Mouse (Mus musculus): Measurements from ENCODE around the gene 1700057G04Rik. TPM values are rescaled to one million over a fixed set of nuclear protein-coding genes. Genes with fewer than 3 reads are reported as not detected.

Gene 1700057G04Rik
- total and polyA plus RNA-seq, 3 experiments: 0.22 TPM; not detected in 2

DNA sequence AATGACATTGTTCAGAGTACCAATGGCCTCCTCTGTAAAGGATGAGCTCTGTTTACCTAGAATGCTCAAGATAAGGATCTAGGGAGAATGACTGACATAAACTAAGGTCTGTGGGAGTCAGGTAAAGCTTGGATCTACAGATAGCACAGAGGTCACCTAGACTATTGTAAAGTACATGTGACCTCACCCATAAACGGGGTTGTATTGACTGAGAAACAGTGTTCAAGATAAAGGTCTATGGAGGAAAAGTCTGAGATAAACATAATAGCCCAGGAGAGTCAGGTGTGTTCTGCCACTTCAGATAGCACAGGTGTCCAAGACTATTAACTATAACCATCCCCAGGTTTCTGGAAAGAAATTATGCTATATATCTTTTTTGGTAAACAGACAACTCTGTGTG is 29.8 kb downstream of the 1700057G04Rik start:
- Histone ChIP-seq H3K4me3 (ENCODE audit: low read depth, low read length) (no peak overlapping the region), H3K36me3 (replicated peaks) (no peaks in the 10 kb centered on the region), H3K9me3 (replicated peaks) (no peaks in the 10 kb centered on the region), H3K4me1 (ENCODE audit: insufficient read depth, low read depth, low read length) (peaks cover 6% of the 10 kb centered on the region), H3K27me3 (ENCODE audit: insufficient read depth, low read length) (no peaks in the 10 kb centered on the region)
- DNase-seq (ENCODE audit: low spot score) (no peak), ATAC-seq (ENCODE audit: extremely low read depth, insufficient number of reproducible peaks, low FRiP score, poor library complexity, severe bottlenecking) (no peak)
- no peak for TF ChIP-seq CTCF (IDR thresholded peaks at IDR 0.05; ENCODE audit: low read depth, low read length)
- no peak for TF ChIP-seq GATA1 (IDR thresholded peaks at IDR 0.05; ENCODE audit: borderline replicate concordance, low read length)
- no peak for TF ChIP-seq POLR2AphosphoS5 (IDR thresholded peaks at IDR 0.05; ENCODE audit: insufficient replicate concordance, low read depth, low read length)
- TF ChIP-seq GATA2 (IDR thresholded peaks at IDR 0.05; ENCODE audit: borderline replicate concordance, low read depth, low read length): no peak

GRCm38 (mm10) chr9:92351924-92352323 is 42.7 kb downstream of the 1700057G04Rik start:
- peaks cover 4% of the 10 kb centered on the region for H3K4me1 ChIP-seq (ENCODE audit: insufficient read depth, low read depth, low read length)
- H3K36me3 ChIP-seq (replicated peaks): no peaks in the 10 kb centered on the region
- DNase-seq (ENCODE audit: low spot score) (no peak), ATAC-seq (ENCODE audit: extremely low read depth, insufficient number of reproducible peaks, low FRiP score, poor library complexity, severe bottlenecking) (no peak)
- H3K4me3 ChIP-seq (ENCODE audit: low read depth, low read length): no peak overlapping the region
- TF ChIP-seq POLR2AphosphoS5 (IDR thresholded peaks at IDR 0.05; ENCODE audit: insufficient replicate concordance, low read depth, low read length): no peak
- TF ChIP-seq GATA2 (IDR thresholded peaks at IDR 0.05; ENCODE audit: borderline replicate concordance, low read depth, low read length): no peak
- H3K9me3 ChIP-seq (replicated peaks): no peaks in the 10 kb centered on the region
- H3K27me3 ChIP-seq (ENCODE audit: insufficient read depth, low read length): no peaks in the 10 kb centered on the region

GRCm38 (mm10) chr9:92353306-92353705 is 44.1 kb downstream of the 1700057G04Rik start:
- TF ChIP-seq POLR2AphosphoS5 (IDR thresholded peaks at IDR 0.05; ENCODE audit: insufficient replicate concordance, low read depth, low read length) (no peak), TAL1 (conservative IDR thresholded peaks at IDR 0.05; ENCODE audit: low read depth, low read length) (no peak), GATA1 (IDR thresholded peaks at IDR 0.05; ENCODE audit: borderline replicate concordance, low read length) (no peak), CTCF (IDR thresholded peaks at IDR 0.05; ENCODE audit: low read depth, low read length) (no peak), GATA2 (IDR thresholded peaks at IDR 0.05; ENCODE audit: borderline replicate concordance, low read depth, low read length) (no peak)
- H3K4me1 ChIP-seq (ENCODE audit: insufficient read depth, low read depth, low read length): peaks cover 4% of the 10 kb centered on the region
- no peaks in the 10 kb centered on the region for H3K36me3 ChIP-seq (replicated peaks)
- DNase-seq (ENCODE audit: low spot score) (no peak), ATAC-seq (ENCODE audit: extremely low read depth, insufficient number of reproducible peaks, low FRiP score, poor library complexity, severe bottlenecking) (no peak)
- no peak overlapping the region; the same call in 1 of the 2 replicates for H3K4me3 ChIP-seq (ENCODE audit: low read depth, low read length)
- no peaks in the 10 kb centered on the region for H3K27me3 ChIP-seq (ENCODE audit: insufficient read depth, low read length)
- H3K9me3 ChIP-seq (replicated peaks): no peaks in the 10 kb centered on the region

GRCm38 (mm10) chr9:92360691-92361310 is 51.6 kb downstream of the 1700057G04Rik start:
- DNase-seq (ENCODE audit: low spot score): no peak
- ATAC-seq (ENCODE audit: extremely low read depth, insufficient number of reproducible peaks, low FRiP score, poor library complexity, severe bottlenecking): no peak
- no peak for TF ChIP-seq CTCF (IDR thresholded peaks at IDR 0.05; ENCODE audit: low read depth, low read length)
- no peaks in the 10 kb centered on the region for H3K36me3 ChIP-seq (replicated peaks)
- no peak overlapping the region for H3K4me3 ChIP-seq (ENCODE audit: low read depth, low read length)
- H3K27me3 ChIP-seq (ENCODE audit: insufficient read depth, low read length): no peaks in the 10 kb centered on the region
- no peaks in the 10 kb centered on the region for H3K4me1 ChIP-seq (ENCODE audit: insufficient read depth, low read depth, low read length)
- no peaks in the 10 kb centered on the region for H3K9me3 ChIP-seq (replicated peaks)

- ATAC-seq (ENCODE audit: extremely low read depth, insufficient number of reproducible peaks, low FRiP score, poor library complexity, severe bottlenecking): no peak
Observed at GRCm38 (mm10) chr9:92363478-92363877, 54.3 kb downstream of the 1700057G04Rik start.

GRCm38 (mm10) chr9:92368920-92369319 is 59.7 kb downstream of the 1700057G04Rik start:
- Histone ChIP-seq H3K4me3 (ENCODE audit: low read depth, low read length) (no peak overlapping the region), H3K4me1 (ENCODE audit: insufficient read depth, low read depth, low read length) (peaks cover under 1% of the 10 kb centered on the region; the same call in 1 of the 2 replicates), H3K9me3 (replicated peaks) (no peaks in the 10 kb centered on the region), H3K36me3 (replicated peaks) (no peaks in the 10 kb centered on the region), H3K27me3 (ENCODE audit: insufficient read depth, low read length) (no peaks in the 10 kb centered on the region)
- DNase-seq (ENCODE audit: low spot score) (no peak), ATAC-seq (ENCODE audit: extremely low read depth, insufficient number of reproducible peaks, low FRiP score, poor library complexity, severe bottlenecking) (no peak)
- TF ChIP-seq TAL1 (conservative IDR thresholded peaks at IDR 0.05; ENCODE audit: low read depth, low read length): no peak
- no peak for TF ChIP-seq GATA2 (IDR thresholded peaks at IDR 0.05; ENCODE audit: borderline replicate concordance, low read depth, low read length)
- TF ChIP-seq CTCF (IDR thresholded peaks at IDR 0.05; ENCODE audit: low read depth, low read length): no peak
- no peak for TF ChIP-seq GATA1 (IDR thresholded peaks at IDR 0.05; ENCODE audit: borderline replicate concordance, low read length)
- TF ChIP-seq POLR2AphosphoS5 (IDR thresholded peaks at IDR 0.05; ENCODE audit: insufficient replicate concordance, low read depth, low read length): no peak

More at GRCm38 (mm10) chr9:92363478-92363877, 54.3 kb downstream of the 1700057G04Rik start:
- Histone ChIP-seq H3K9me3 (replicated peaks) (no peaks in the 10 kb centered on the region), H3K27me3 (ENCODE audit: insufficient read depth, low read length) (no peaks in the 10 kb centered on the region), H3K4me3 (ENCODE audit: low read depth, low read length) (no peak overlapping the region), H3K36me3 (replicated peaks) (no peaks in the 10 kb centered on the region), H3K4me1 (ENCODE audit: insufficient read depth, low read depth, low read length) (no peaks in the 10 kb centered on the region)
- TF ChIP-seq TAL1 (conservative IDR thresholded peaks at IDR 0.05; ENCODE audit: low read depth, low read length) (no peak), GATA2 (IDR thresholded peaks at IDR 0.05; ENCODE audit: borderline replicate concordance, low read depth, low read length) (no peak), GATA1 (IDR thresholded peaks at IDR 0.05; ENCODE audit: borderline replicate concordance, low read length) (no peak), POLR2AphosphoS5 (IDR thresholded peaks at IDR 0.05; ENCODE audit: insufficient replicate concordance, low read depth, low read length) (no peak), CTCF (IDR thresholded peaks at IDR 0.05; ENCODE audit: low read depth, low read length) (no peak)
- DNase-seq (ENCODE audit: low spot score): no peak

GRCm38 (mm10) chr9:92373896-92374295 is 64.7 kb downstream of the 1700057G04Rik start:
- Histone ChIP-seq H3K9me3 (replicated peaks) (no peaks in the 10 kb centered on the region), H3K4me1 (ENCODE audit: insufficient read depth, low read depth, low read length) (peaks cover 15% of the 10 kb centered on the region), H3K36me3 (replicated peaks) (no peaks in the 10 kb centered on the region), H3K4me3 (ENCODE audit: low read depth, low read length) (no peak overlapping the region), H3K27me3 (ENCODE audit: insufficient read depth, low read length) (no peaks in the 10 kb centered on the region)
- ATAC-seq (ENCODE audit: extremely low read depth, insufficient number of reproducible peaks, low FRiP score, poor library complexity, severe bottlenecking) (no peak), DNase-seq (ENCODE audit: low spot score) (no peak)
- TF ChIP-seq GATA1 (IDR thresholded peaks at IDR 0.05; ENCODE audit: borderline replicate concordance, low read length): no peak
- TF ChIP-seq POLR2AphosphoS5 (IDR thresholded peaks at IDR 0.05; ENCODE audit: insufficient replicate concordance, low read depth, low read length): no peak
- TF ChIP-seq CTCF (IDR thresholded peaks at IDR 0.05; ENCODE audit: low read depth, low read length): no peak
